Mouse (Mus musculus): ENCODE results near the gene Dok5.

- TF ChIP-seq CTCF (IDR thresholded peaks at IDR 0.05 in 2 of 3, conservative IDR thresholded peaks at IDR 0.05 in 1 of 3; ENCODE audit: control insufficient read depth in 1 of 3, insufficient read depth in 1 of 3, low read depth in 2 of 3, low read length in 3 of 3, poor library complexity in 1 of 3, severe bottlenecking in 1 of 3) (no peak), USF1 (IDR thresholded peaks at IDR 0.05; ENCODE audit: low read depth, low read length) (no peak), ELF1 (IDR thresholded peaks at IDR 0.05; ENCODE audit: low read depth, low read length) (no peak), ZC3H11A (IDR thresholded peaks at IDR 0.05; ENCODE audit: low read depth, low read length) (no peak)
These were observed 402 bp upstream of the Dok5 start for GRCm38 (mm10) chr2:170731205-170731604.
